Mouse (Mus musculus): ENCODE measurements around the gene Tnr.

Gene Tnr

DNA sequence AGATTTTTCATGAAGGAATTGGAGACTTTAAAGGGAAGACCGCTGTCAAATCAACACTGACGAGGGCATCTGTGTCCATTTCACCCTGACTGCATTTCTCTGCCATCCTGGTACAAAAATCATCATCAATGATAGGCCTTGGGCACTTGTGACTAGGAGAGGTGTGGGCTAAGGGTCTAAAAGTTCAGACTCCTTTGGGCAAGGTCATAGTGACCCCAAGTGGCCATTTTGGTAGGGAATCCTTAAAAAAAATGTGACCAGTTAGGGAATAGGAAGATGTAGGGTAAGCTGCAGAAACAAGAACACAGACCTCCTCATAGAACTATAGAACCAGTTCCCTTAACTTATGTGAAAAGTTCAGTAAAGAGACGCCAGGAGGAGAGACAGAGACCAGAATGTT, 355.1 kb downstream of the Tnr start:
- no peak for DNase-seq (ENCODE audit: low spot score)

DNA sequence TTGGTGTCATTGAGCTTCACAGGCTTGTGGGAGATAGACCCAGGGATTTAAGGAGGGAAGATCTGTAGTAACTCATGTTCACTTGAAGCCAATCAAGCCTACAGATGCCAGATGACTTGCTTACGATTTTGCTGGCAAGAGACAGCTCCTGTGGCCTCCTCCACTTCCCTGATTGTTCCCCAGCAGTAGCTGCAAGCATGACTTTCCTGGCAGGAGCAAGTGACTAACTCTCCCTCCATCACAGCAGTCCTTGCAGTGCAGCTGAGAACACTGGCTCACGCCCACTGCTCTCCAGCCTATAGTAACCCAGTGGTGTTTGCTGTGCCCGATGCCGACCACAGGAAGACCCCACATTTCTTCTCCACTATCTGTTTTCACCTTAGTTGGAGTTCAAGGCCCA, 356.3 kb downstream of the Tnr start:
- DNase-seq (ENCODE audit: low spot score), result no peak

DNA sequence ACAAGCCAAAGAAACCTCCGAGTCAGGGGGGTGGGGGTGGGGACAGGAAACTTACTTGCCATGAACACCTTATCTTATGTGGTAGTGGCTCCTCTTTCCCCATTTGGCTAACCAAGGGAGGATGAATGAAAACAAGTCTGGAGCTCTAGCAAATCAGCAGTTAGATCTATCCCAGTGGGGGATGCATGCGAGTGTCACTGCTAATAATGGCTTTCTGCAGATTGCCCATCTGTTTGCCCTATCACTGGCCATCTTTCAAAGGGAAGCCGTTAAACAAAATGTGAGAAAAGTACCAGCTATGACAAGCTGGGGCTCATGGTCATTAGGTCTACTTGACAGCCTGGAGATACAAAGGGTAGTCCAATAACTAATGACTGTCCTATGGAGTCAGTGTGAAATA, 361.9 kb downstream of the Tnr start:
- no peak for DNase-seq (ENCODE audit: low spot score)

DNA sequence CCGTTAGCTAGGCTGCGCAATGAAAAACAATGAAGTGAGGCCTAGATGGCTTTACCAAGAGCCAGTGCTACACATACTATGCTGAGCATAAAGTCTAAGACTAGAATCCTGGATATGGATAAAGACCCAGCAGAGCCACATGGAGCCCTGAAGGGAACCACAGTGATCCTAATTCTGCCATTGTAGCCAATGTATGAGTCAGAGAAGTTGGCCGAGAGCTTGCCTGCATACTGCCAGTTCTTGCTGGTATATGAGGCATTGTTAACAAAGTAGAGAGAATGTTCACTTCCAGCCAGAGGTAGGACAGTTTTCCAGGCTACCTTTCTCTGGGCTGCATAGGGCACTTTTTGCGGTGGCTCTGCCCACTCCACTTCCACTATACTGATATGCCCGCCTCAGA, 365.0 kb downstream of the Tnr start:
- DNase-seq (ENCODE audit: low spot score), result no peak

DNA sequence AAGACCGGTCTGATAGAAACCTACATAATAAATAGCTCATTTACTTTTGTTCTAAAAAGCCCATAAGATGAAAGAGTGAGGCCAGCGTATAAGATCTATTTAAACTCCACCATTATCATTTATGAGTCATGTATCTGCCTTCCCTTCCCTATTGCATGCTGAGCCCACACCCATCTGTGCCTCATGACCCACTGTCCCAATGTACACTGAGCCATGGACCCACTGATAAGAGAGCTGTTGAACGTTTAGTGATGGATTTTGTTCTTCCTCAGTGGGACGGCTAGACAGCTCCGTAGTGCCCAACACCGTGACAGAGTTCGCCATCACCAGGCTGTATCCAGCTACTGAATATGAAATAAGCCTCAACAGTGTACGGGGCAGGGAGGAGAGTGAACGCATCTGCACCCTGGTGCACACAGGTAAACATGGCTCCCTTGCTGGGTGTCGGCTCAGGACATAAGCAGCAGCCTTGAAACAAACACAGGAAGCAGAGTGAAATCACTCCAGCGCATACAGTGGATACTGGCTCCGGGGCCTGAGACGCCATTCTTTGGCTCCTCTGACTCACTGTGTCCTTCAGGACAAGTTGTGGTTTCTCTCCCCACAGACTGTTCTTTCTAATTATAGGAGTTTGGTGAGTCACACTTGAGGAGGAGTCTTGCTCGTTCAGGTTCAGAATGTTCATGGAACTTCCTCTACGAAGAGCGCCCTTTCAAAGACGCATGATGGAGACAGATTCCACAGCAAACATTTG, 365.6 kb downstream of the Tnr start:
- no peak for DNase-seq (ENCODE audit: low spot score)

DNA sequence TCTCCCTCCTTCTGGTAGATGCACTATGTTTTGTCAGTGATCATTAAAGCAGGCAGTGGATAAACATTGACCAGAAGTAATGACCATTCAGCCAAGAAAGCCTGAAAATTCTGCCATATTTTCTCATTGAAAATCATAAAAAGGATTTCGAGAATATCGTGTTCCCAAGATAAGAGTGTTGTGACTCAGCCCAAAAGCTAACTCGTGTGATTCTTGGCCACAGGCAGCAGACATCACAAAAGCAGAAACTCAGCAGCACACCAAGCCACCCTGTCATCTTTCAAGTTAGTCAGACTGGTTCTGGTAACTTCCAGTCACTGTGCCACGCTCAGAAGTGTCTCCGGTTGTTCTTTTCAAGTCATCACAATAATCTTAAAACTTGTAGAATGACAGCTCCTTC, 367.0 kb downstream of the Tnr start:
- no peak for DNase-seq (ENCODE audit: low spot score)

DNA sequence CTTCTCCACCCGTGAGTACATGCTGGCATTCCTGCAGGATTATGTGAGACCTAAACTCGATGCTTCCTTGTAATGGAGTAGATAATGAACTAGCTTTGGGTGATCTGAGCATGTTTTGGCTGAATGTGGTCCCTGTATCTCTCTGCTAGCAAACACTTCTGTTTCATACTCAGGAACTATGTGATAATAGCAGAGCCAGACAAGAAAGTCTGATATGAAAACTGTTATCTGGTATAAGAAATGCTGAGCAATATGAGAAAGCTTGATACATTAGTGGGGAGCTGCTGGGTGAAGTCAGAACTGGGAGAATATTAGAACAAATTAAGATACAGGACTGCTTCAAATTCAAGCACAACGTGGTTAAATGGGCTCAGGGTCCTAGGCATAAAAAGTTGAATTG, 371.5 kb downstream of the Tnr start:
- no peak for DNase-seq (ENCODE audit: low spot score)

DNA sequence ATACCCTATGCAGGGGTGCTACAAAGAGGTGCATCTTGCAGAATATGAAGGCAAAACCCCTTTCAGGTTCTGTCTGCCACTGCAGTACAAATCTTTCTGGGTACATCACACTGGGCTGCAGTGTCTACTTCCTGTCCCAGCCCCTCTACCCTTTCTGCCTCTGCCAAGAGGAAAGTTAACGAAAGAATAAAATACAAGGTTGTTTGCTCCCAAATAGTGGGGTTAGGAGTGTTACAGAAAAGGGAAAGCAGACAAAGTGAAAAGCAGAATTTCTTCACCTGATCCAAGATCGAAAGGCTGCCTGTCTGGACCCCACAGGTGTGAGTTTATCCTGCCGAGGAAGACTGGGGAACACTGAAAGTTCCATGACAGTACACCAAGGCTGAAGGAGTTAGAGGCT, 376.4 kb downstream of the Tnr start:
- DNase-seq (ENCODE audit: low spot score), result no peak

DNA sequence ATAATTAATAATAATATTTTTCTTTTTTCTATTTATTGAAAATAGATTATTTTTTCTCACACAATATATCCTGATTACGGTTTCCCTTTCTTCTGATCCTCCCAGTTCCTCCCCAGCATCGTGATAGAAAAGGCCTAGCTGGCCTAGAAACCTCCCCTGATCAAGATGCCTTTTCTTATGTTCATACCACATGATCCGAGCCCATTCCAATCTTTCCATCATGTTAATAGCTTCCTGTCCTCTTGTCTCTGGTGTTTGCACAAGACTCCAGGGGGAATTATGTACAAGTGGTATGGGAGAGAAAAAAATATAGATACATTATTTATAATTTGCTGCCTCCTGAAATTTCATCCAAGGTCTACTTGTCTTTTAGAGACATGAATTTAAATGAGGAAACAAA, 377.1 kb downstream of the Tnr start:
- DNase-seq (ENCODE audit: low spot score), result no peak

DNA sequence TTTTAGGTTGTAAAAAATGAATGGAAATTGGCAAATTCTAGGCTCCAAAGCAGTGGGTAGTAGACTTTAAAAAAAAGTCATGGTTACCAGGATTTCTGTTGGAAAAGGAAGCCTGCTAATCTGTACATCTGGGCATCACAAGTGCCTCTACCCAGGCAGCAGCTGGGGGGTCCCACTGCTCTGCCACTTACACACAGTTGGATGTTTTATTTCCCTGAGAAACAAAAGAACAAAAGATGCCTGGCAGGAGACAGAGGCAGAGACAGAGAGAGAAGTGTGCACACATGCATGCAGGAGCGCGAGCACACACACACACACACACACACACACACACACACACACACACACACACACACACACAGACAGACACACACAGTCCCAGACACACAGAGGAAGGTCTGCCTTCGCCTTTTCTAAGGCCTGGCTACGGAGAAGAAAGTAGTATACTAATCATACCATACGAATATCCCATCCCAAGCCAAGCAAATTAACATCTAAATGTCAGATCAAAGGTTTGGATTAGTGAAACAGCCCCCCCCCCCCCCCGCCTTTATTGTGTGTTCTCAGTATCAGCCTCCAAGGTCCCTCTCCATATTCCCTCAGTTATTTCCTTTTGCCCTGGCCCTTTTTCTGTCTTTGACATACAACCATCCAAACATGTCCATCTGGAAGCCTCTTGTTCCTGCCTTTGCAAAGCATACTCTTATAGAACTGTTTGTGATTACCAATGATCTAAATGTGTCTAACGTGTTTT, 378.0 kb downstream of the Tnr start:
- no peak for DNase-seq (ENCODE audit: low spot score)

DNA sequence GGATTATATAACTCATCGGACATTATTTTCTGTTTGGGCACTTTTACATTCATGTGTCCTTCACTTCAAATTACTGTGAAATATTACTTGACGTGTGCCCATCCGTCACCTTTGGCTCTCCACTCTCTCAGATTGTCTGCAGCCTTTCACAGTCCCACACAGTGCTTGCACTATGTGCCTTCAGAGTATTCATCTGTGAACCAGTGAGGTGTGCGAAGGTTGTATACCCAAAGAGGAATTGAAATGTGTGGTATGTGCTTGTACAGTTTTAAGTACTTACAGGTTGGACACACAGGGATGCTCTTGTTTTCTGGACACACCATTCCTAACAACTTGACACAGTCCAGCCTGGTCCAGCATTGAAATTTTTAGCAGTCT, 378.5 kb downstream of the Tnr start:
- DNase-seq (ENCODE audit: low spot score), result no peak

DNA sequence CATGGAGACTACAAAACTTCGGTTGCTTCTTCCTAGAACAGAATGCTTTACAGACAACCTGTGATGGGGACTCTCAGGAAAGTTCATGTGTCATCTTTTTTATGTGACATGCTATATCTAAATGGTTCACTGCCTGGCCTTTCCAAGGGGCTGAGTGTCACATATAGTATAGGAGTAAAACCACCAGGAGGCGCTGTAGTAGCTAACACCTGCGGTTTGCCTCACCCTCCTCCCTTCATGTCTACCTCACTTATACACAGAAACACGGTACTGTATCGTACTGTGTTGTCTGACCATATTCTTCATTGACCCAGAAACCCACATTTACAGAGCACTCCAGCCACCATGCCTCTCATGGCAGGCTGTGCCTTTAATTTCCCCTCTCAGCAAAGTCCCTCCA, 387.4 kb downstream of the Tnr start:
- peak; percentile 69 for DNase-seq (ENCODE audit: low spot score)

DNA sequence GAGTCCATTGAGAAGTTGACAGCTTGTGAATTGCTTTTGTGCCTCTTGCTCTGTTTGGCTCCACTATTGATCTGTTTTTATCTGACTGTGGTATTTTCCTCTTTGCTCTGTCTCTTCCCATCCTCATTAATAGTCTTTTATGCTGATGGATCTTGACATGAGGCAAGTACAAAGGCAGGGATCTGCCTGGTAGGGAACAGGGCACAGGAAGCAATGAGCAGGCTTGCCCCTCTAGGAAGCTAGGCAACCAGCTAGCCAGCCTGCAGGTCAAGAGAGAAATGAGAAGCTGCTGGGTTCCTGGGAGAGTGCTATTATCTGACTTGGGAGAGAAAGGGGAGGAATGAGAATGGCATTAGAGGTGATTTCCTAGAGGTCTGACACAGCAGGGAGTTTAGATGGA, 391.2 kb downstream of the Tnr start:
- DNase-seq (ENCODE audit: low spot score), result no peak

DNA sequence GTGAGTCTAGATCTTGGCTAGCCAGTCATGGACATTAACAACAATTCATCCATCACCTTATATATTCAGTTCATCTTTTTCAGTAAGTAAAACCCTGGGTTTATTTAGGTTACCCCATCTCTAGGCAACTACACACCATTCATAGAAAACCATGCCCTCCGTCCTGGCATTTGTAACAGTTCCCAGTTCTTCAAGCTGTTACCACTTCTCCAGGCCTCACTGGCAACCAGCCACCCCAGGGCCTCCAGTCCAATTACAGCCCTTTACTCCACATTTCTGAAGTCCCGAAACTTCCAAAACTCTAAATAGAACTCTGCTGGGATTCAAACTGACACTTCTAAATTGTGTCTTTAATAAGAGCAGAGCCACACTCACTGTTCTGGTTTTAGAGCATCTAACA, 397.0 kb downstream of the Tnr start:
- DNase-seq (ENCODE audit: low spot score), result no peak

DNA sequence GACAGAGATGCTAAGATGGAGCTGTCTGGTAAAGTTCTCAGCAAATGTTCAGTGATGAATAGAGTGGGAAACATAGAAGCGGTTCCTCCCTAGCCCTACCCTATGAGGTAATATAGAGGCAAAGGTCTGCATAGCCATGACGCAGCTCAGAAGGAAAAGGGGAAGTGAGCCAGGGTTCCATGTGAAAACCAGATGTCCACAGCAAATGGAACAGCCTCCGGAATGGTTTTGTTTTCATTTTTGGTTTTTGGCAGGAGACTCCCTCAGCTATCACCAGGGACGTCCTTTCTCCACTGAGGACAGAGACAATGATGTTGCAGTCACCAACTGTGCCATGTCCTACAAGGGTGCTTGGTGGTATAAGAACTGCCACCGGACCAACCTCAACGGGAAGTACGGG, 399.4 kb downstream of the Tnr start:
- DNase-seq (ENCODE audit: low spot score), result no peak

DNA sequence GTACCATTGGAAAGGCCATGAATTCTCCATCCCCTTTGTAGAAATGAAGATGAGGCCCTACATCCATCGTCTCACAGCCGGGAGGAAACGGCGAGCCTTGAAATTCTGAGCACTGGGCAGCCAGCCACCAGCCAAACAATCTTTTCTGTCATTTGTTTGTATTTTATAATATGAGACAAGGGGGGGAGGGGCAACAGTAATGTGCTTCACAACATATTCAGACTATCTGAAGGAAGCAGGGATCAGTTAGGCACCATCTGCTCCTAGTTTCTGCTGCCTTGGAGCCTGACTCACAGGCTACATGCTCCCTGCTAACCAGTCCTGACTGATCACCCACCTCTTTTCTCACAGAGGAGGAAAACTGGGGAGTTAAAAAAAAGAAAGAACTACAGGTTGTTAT, 400.5 kb downstream of the Tnr start:
- no peak for DNase-seq (ENCODE audit: low spot score)

DNA sequence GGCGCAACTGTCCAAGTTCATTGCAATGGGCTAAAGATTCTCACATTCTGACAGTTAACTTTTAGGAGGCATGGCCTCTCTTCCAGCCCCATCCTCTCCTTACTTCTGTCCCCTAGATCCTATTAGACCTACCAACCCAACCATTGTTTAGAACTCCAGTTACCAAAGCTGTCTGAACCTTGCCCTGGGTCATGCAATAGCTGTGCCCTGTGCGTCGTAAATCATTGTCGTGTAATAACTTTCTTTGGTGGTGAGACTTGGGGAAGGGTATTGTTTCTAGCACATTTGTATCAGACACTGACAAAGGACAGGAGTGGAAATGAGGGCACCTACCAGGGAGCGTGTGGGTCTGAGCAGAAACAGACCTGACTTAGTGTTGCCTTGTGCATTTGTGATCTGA, 401.1 kb downstream of the Tnr start:
- no peak for DNase-seq (ENCODE audit: low spot score)

DNA sequence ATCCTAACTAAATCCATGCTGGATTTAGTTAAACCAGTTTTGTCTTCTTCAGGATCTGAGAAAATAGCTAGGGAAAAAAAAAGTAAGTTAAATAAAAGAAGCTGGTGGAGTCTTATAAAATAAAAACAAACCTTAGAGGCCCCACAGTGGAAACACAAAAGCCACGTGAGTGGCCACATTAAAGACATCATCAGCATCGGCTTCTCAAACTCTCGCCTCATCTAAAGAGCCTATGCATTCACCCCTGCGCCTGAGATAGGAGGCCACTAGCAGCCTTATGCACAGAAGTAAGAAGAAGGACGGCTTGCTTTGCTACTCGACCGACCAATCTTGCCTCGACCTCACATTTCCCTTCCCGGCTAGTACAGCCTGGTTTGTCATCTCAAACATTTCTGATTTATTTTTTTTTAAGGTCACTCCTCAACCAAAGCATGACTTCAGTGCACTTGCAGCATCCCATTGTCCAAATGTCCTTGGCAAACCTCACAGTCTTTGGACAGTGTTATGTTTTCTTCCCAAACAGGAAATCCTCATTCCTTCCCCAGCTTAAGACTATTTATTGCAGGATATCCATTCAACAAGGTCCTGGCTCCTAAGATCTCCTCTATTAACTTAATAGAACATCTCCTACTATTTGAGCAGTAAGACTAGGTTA, 405.2 kb downstream of the Tnr start:
- no peak for DNase-seq (ENCODE audit: low spot score)

DNA sequence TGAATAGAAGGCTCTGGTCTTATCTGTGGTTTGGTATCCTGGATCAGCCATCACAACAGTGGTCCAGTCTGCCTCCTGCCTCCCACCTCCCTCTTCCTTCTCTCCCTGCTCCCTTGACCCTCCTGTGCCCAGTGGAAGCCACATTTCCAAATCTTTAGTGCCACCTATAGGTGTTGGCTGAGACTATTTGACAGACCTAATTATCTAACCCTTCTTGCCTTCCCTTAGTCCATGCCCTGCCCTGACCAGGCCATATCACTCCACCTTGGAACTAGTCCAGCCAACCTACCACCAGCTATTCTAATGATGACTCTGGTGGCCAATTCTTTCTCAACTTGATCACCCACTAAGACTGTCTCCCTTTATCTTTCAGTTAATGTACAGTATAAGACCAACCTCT, 408.5 kb downstream of the Tnr start:
- no peak for DNase-seq (ENCODE audit: low spot score)

DNA sequence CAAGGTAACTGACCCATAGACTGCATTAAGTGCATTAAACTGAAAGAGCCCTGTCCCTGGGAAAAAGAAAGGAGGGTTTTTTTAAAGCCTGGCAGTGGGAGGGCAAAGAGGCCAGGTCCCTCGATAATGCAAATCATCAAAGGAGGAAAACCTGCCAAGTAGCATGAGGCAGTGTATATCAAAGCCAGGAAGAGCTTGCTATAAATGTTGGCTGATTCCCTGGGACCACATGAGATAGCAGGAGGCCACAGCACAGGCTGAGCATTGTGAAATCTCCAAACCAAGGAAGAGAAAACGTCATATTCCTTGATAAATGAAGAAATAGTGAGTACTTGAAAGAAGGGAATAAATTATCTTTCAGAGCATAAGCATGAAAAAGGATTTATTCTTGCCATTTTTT, 409.0 kb downstream of the Tnr start:
- no peak for DNase-seq (ENCODE audit: low spot score)

DNA sequence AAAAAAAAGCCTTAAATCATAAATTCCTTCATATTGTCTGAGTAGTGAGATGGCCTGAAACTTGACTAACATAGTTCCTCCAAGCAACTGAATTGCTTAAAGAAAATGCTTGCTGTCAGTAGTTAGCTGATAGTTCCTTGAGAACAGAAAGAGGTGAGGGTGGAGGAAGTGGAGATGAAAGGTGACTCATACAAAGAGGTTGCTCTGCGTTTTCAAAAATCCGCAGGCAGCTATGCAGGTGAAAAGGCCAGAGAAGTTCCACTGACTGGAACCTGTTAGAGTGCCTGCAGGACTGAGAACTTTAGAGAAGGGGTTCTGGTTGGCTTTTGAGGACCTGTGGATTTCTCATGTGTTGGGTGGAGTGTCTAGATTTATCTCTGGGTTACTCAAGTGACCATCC, 414.9 kb downstream of the Tnr start:
- no peak for DNase-seq (ENCODE audit: low spot score)

DNA sequence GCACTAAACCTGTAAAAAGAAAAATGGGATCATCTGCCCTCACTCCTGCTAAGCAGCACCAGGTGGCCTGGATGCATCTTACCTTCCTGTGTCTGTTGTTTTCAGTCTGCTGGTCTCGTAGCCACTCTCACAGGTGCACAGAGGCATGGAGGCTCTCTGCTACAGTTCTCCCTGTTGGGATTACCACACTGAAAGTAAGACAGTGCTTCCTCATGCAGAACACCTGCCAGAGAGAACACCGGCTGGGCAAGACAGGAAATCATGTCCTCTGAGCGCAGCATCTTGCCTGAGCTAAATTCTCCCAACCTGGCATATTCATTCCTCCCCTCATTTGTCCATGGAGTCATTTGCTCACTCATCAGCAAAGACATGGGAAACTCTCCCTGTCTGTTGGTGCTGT, 415.8 kb downstream of the Tnr start:
- DNase-seq (ENCODE audit: low spot score), result no peak

DNA sequence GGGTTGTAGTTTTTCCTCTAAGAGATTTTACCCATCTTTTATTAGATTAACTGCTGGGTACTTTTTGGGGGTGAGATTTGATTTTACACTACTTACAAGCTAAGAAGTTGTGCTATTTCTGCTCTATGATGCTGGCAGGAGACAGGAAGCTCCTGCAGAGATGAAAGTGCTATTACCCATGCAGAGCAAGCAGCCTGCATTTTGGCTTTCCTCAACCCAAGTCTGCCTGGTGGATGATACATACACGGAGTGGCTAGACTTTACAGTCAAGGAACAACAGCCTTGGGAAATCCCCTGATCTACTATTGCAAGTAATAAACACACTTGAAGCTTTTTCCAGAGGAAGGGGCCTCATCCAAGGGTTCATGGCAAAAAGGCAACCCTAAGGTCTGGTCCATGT, 430.0 kb downstream of the Tnr start:
- DNase-seq (ENCODE audit: low spot score), result no peak

DNA sequence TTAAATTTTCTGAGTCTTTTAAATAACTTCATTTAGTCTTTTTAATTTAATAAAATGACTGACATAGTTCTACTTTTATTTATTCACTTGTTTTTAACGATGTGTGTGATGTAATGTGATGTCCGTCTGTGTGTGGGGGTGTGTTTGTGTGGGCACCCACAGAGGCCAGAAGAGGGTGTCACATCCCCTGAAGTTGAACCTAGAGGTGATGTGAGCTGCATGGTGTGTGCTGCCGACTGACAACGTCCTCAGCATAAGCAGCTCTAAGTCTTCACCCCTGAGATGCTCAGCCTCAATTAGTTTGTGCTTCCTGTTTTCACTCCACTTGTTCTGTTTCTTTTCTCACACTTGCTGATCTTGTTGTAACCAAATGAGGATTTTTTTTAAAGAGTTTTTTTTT, 439.8 kb downstream of the Tnr start:
- DNase-seq (ENCODE audit: low spot score), result no peak

Measured in testis, postnatal 10 days (tissue).